In genomic region chr11:116004840-116005700, GRCm38 (mm10) we compare ENCODE assay signal across 8 mouse cellular contexts. TPM values are rescaled to one million over a fixed set of nuclear protein-coding genes. Genes with fewer than 3 reads are reported as not detected.
DNase-seq lines count a peak whose midpoint lies in the region; ATAC-seq and TF ChIP-seq lines count a peak whose summit lies in the region.

No protein-coding gene starts in this region.

- H3K36me3 ChIP-seq in ES-Bruce4 (ENCODE audit: control insufficient read depth, insufficient read depth, low read length, poor library complexity, severe bottlenecking), result peaks cover 19% of the 10 kb centered on the region
- H3K36me3 ChIP-seq in forebrain, embryonic 14.5 days (ENCODE audit: control insufficient read depth, insufficient read depth, low read length), result peaks cover 17% of the 10 kb centered on the region

- H3K27ac ChIP-seq in ES-Bruce4 (ENCODE audit: insufficient read depth, low read length), result no peak overlapping the region
- H3K27ac ChIP-seq in forebrain, embryonic 14.5 days (ENCODE audit: low read depth, low read length), result 0 out of 2 replicates have a peak overlapping the region, but pooled peaks have one; percentile 39

- no peaks in the 10 kb centered on the region for H3K27me3 ChIP-seq in ES-Bruce4 (ENCODE audit: control insufficient read depth, insufficient read depth, low read length, poor library complexity, severe bottlenecking)
- no peaks in the 10 kb centered on the region for H3K27me3 ChIP-seq in forebrain, embryonic 14.5 days (replicated peaks; ENCODE audit: control insufficient read depth, insufficient read depth, low read length)

- H3K9ac ChIP-seq in ES-Bruce4 (ENCODE audit: low read depth, poor library complexity, severe bottlenecking), result peak overlapping the region; percentile 49
- H3K9ac ChIP-seq in forebrain, embryonic 14.5 days (ENCODE audit: low read length), result peak overlapping the region; percentile 46

- peaks cover 7% of the 10 kb centered on the region for H3K4me1 ChIP-seq in ES-Bruce4 (ENCODE audit: control insufficient read depth, insufficient read depth, low read length)
- H3K4me1 ChIP-seq in forebrain, embryonic 14.5 days (ENCODE audit: control insufficient read depth, insufficient read depth, low read length), result 0 out of 2 replicates have a peak, but pooled peaks cover 4% of the 10 kb centered on the region

- intact Hi-C loops in heart, postnatal 25 days (cut with DNase I), result no loop called here

- no peaks in the 10 kb centered on the region for H3K9me3 ChIP-seq in ES-Bruce4 (replicated peaks; ENCODE audit: control insufficient read depth, insufficient read depth, low read length, poor library complexity, severe bottlenecking)
- no peaks in the 10 kb centered on the region for H3K9me3 ChIP-seq in forebrain, embryonic 14.5 days (replicated peaks; ENCODE audit: control insufficient read depth, low read length)

- TF ChIP-seq POLR2A in ES-Bruce4 (IDR thresholded peaks at IDR 0.05; ENCODE audit: insufficient read depth, low read length), result no peak
- no peak for TF ChIP-seq POLR2A in brain, embryonic 14.5 days (IDR thresholded peaks at IDR 0.05; ENCODE audit: borderline replicate concordance, extremely low read depth, insufficient read depth, insufficient read length, poor library complexity, severe bottlenecking)

- peak; percentile 70 for ATAC-seq in forebrain, embryonic 14.5 days

- peak; percentile 74 for TF ChIP-seq CTCF in ES-Bruce4 (IDR thresholded peaks at IDR 0.05; ENCODE audit: low read depth, low read length)
- TF ChIP-seq CTCF in brain, embryonic 14.5 days (IDR thresholded peaks at IDR 0.05; ENCODE audit: borderline replicate concordance, extremely low read depth, insufficient read depth, insufficient read length), result peak; percentile 49

- peak overlapping the region; percentile 29 for H3K4me3 ChIP-seq in ES-Bruce4 (ENCODE audit: low read depth, low read length)
- peak overlapping the region; percentile 30 for H3K4me3 ChIP-seq in forebrain, embryonic 14.5 days (ENCODE audit: low read depth, low read length)

- DNase-seq in brain, embryonic 14.5 days (ENCODE audit: low read depth), result peak; percentile 81
- DNase-seq in forebrain, embryonic 14.5 days (ENCODE audit: low spot score), result peak; percentile 72
- DNase-seq in heart, postnatal 25 days (ENCODE audit: low spot score), result peak; percentile 74
- peak; percentile 48 to 57 for DNase-seq in layer of hippocampus, adult 18-20 months (ENCODE audit: low spot score in 2 of 2)
- peak; percentile 79 for DNase-seq in lung, postnatal 25 days (ENCODE audit: low spot score)
- DNase-seq in ovary, postnatal 36 days (ENCODE audit: low spot score), result peak; percentile 88
- peak; percentile 87 for DNase-seq in thymus, postnatal 4 days

- peak; percentile 46; the same call in 1 of the 2 replicates for TF ChIP-seq EP300 in ES-Bruce4 (IDR thresholded peaks at IDR 0.05; ENCODE audit: insufficient read depth, low read depth, low read length)

- WGBS in forebrain, embryonic 14.5 days, result 6% methylated on average over 50 of the region's 54 CpGs

- H3K4me2 ChIP-seq in forebrain, embryonic 14.5 days (ENCODE audit: low read length), result peak overlapping the region; percentile 63

RNA-seq across cellular contexts. Expression of gene Galk1, which starts 7.4 kb away (rescaled TPM):
- 96.4 and 107 TPM in 2 replicates for polyA plus RNA-seq in ES-Bruce4 (2011; ENCODE audit: insufficient read depth, insufficient read length, low read depth, missing spikeins)
- polyA plus RNA-seq in brain, embryonic 14.5 days (2012; rRNA removed), result 39.2 and 41.8 TPM in 2 replicates
- polyA plus RNA-seq in forebrain, embryonic 14.5 days (2014; fragmentation: Nextera tagmentation; extraction: Ambion mirVana), result 53.9 and 59.5 TPM in 2 replicates
- total RNA-seq in heart, postnatal 25 days (2021), result 10 to 100 TPM; 13.9 to 16.0 TPM
- total RNA-seq in layer of hippocampus, adult 18-20 months (2021), result 10 to 100 TPM; 11.7 to 14.1 TPM

RNA-seq across cellular contexts. Expression of gene H3f3b, which starts 22.7 kb away (rescaled TPM):
- 437 and 457 TPM in 2 replicates for polyA plus RNA-seq in ES-Bruce4 (2011; ENCODE audit: insufficient read depth, insufficient read length, low read depth, missing spikeins)
- polyA plus RNA-seq in brain, embryonic 14.5 days (2012; rRNA removed), result 1,173 and 1,240 TPM in 2 replicates
- 2,620 and 3,081 TPM in 2 replicates for polyA plus RNA-seq in forebrain, embryonic 14.5 days (2014; fragmentation: Nextera tagmentation; extraction: Ambion mirVana)
- total RNA-seq in heart, postnatal 25 days (2021), result 100 to 1,000 TPM; 128 to 130 TPM
- total RNA-seq in layer of hippocampus, adult 18-20 months (2021), result 100 to 1,000 TPM; 267 to 281 TPM

RNA-seq across cellular contexts. Expression of gene Unk, which starts 25.1 kb away (rescaled TPM):
- 33.9 and 35.8 TPM in 2 replicates for polyA plus RNA-seq in ES-Bruce4 (2011; ENCODE audit: insufficient read depth, insufficient read length, low read depth, missing spikeins)
- 67.3 and 87.0 TPM in 2 replicates for polyA plus RNA-seq in brain, embryonic 14.5 days (2012; rRNA removed)
- 23.4 and 24.9 TPM in 2 replicates for polyA plus RNA-seq in forebrain, embryonic 14.5 days (2014; fragmentation: Nextera tagmentation; extraction: Ambion mirVana)
- 1 to 10 TPM; 8.4 to 9.0 TPM for total RNA-seq in heart, postnatal 25 days (2021)
- 10 to 100 TPM; 20.6 to 23.1 TPM for total RNA-seq in layer of hippocampus, adult 18-20 months (2021)

RNA-seq across cellular contexts. Expression of gene Itgb4, which starts 30.6 kb away (rescaled TPM):
- 9.3 and 11.8 TPM in 2 replicates for polyA plus RNA-seq in ES-Bruce4 (2011; ENCODE audit: insufficient read depth, insufficient read length, low read depth, missing spikeins)
- 0.91 and 2.1 TPM in 2 replicates for polyA plus RNA-seq in brain, embryonic 14.5 days (2012; rRNA removed)
- 0.48 and 0.62 TPM in 2 replicates for polyA plus RNA-seq in forebrain, embryonic 14.5 days (2014; fragmentation: Nextera tagmentation; extraction: Ambion mirVana)
- total RNA-seq in heart, postnatal 25 days (2021), result 1 to 10 TPM; 3.5 to 4.0 TPM
- total RNA-seq in layer of hippocampus, adult 18-20 months (2021), result 1 to 10 TPM; 7.9 to 8.7 TPM
